Mouse (Mus musculus): ENCODE results near the gene Prdm4.

- TF ChIP-seq CTCF (IDR thresholded peaks at IDR 0.05; ENCODE audit: extremely low read depth, insufficient read depth, low read length) (no peak), POLR2A (IDR thresholded peaks at IDR 0.05; ENCODE audit: extremely low read depth, insufficient read depth, low read length) (no peak)
Measured at GRCm38 (mm10) chr10:85929962-85930361, 13.0 kb upstream of the Prdm4 start.

All from cortical plate, adult 2 months (tissue).